Mouse (Mus musculus) liver, embryonic 13.5 days (tissue): ENCODE measurements around the gene Igf2. TPM values are rescaled to one million over a fixed set of nuclear protein-coding genes. Genes with fewer than 3 reads are reported as not detected.

Experiments
- ATAC-seq: fragments of 200-750 bp; cut with Nextera tagmentation; 2 replicates; pipeline ENCODE4 v1.8.0; 2017; ENCODE audit warnings: low read depth, mild to moderate bottlenecking, moderate number of reproducible peaks, moderate library complexity
- DNase-seq: peaks from one replicate; pipeline ENCODE4 v3.0.0; 2022
- H3K27ac ChIP-seq: fragments of 300-500 bp; sonication (generic); 2 replicates; pipeline ENCODE4 v1.5.1; 2015; ENCODE audit warnings: moderate library complexity, mild to moderate bottlenecking, inconsistent platforms
- H3K27me3 ChIP-seq: fragments of 300-500 bp; sonication (generic); 2 replicates; pipeline ENCODE4 v1.6.1; 2015; ENCODE audit warnings: mild to moderate bottlenecking, inconsistent platforms
- H3K36me3 ChIP-seq: fragments of 300-500 bp; sonication (generic); 2 replicates; pipeline ENCODE4 v1.6.1; 2015; ENCODE audit warnings: mild to moderate bottlenecking, inconsistent platforms
- H3K4me1 ChIP-seq: fragments of 300-500 bp; sonication (generic); replicated peaks from 2 replicates; pipeline ENCODE4 v1.6.1; 2015; ENCODE audit warnings: inconsistent platforms
- H3K4me2 ChIP-seq: fragments of 300-500 bp; sonication (generic); 2 replicates; pipeline ENCODE4 v1.6.1; 2015; ENCODE audit warnings: inconsistent platforms, mild to moderate bottlenecking, moderate library complexity
- H3K4me3 ChIP-seq: fragments of 300-500 bp; sonication (generic); replicated peaks from 2 replicates; pipeline ENCODE4 v1.5.1; 2015; ENCODE audit warnings: mild to moderate bottlenecking, inconsistent platforms
- H3K9ac ChIP-seq: fragments of 300-500 bp; sonication (generic); 2 replicates; pipeline ENCODE4 v1.6.1; 2015; ENCODE audit warnings: mild to moderate bottlenecking, inconsistent platforms
- H3K9me3 ChIP-seq: fragments of 300-500 bp; sonication (generic); replicated peaks from 2 replicates; pipeline ENCODE4 v1.6.1; 2016; ENCODE audit warnings: inconsistent platforms
- WGBS: fragments of 180-500 bp; shearing (Covaris S2); methylation state at CpG from one replicate; pipeline ENCODE4 v1.1.7; 2015; ENCODE audit not compliant: insufficient replicate concordance; 5-methylcytosine and 5-hydroxymethylcytosine counted together
- polyA plus RNA-seq: library from polyadenylated mRNA; unstranded; fragments of >200 nt; fragmentation: Nextera tagmentation; extraction: Ambion mirVana; gene quantifications from 2 replicates; pipeline ENCODE4 v1.2.1, GENCODE M21; 2015

Gene Igf2
- polyA plus RNA-seq, result 369 and 378 TPM in 2 replicates

DNA sequence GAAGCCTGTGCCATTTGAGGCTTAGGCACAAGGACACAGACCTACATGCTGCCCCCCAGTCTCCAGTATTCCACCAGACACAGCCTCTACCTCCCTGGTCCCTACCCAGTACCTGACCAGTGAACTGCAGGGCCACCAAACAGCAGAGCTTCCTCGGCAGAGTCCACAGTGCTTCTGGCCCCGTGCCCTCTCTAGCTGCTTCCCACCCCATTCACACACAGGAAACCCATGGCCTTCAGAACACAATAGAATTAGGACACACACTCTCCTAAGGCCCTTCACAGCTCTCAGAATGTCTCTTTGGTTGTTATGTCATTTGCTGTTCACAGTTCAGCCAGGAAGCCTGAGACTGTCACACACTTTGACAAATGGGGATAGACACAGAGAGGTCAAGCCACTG lies at the start of gene Igf2:
TSS of gene Igf2 (minus strand) at position 158 of the 400 bp plus-strand sequence.
- Histone ChIP-seq H3K4me1 (no peaks in the 10 kb centered on the region), H3K36me3 (peaks cover 15% of the 10 kb centered on the region), H3K4me2 (no peak within 1 kb of the TSS), H3K9ac (no peak within 1 kb of the TSS), H3K27ac (no peak within 1 kb of the TSS), H3K27me3 (peaks cover 55% of the 10 kb centered on the region), H3K9me3 (peaks cover 16% of the 10 kb centered on the region), H3K4me3 (no peak within 1 kb of the TSS)
- WGBS, result 19% methylated on average over 2 of the region's 2 CpGs
- ATAC-seq, result no peak
- no peak for DNase-seq

DNA sequence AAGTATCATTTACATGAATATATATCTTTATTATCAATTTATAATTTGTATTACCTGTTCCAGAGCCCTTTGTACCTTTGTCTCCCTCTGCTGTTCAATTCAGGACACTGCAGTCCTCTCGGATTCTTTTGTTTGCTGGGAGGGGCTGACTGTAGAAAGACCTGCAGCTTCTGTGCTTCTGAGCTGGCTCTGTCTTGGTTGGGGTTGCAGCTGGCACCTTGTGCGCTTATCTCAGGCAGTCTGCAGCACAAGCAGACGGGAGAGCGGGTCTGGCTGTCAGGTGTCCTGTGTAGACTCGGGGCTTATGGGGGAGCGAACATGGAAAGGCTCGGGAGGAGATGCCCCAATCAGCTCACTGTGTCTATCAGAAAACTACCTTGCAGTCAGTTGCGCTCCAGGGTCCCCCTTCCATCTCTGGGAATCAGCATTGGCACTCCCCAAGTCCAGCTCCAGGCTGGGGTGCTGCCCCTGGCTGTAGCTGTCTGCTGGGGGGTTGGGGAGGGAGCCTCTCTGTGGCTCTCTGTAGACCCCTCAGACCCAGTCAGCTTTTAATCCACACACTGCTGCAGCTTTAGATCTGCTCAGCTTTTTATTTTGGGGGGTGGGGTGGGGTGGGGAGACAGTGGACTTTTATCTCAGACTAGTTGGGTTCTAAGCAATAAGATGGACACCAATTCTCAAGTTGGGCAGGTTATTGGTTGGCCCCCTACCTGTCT lies 48.3 kb upstream of the Igf2 start:
- H3K4me1 ChIP-seq, result no peaks in the 10 kb centered on the region
- H3K4me3 ChIP-seq, result no peak overlapping the region
- DNase-seq (peak; percentile 6), ATAC-seq (no peak)
- no peak overlapping the region for H3K9ac ChIP-seq
- H3K4me2 ChIP-seq, result no peak overlapping the region
- no peaks in the 10 kb centered on the region for H3K9me3 ChIP-seq
- no peak overlapping the region for H3K27ac ChIP-seq
- WGBS, result 17% methylated on average over 8 of the region's 8 CpGs
- no peaks in the 10 kb centered on the region for H3K36me3 ChIP-seq
- 0 out of 2 replicates have a peak, but pooled peaks cover 2% of the 10 kb centered on the region for H3K27me3 ChIP-seq

DNA sequence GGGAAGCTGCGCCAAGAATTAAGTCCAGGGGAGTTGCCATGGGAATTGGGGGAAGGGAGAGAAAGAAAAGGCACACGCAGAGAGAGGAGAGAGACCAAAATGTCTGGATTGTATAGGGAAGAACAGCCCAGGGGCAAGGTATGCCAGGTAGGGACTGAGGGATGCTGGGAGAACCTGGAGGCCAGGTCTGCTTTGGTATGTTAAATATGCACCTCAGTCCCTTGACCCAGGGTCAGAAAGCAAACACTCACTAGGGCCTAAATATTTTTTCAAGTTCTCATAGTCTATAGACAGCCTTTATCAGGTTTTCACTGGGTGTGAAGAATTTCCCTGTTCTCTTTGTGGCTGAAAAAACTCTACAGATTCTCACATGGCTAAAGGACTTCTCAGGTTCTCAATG lies 40.3 kb upstream of the Igf2 start:
- ATAC-seq, result no peak
- Histone ChIP-seq H3K9me3 (no peaks in the 10 kb centered on the region), H3K27ac (no peak overlapping the region), H3K9ac (no peak overlapping the region), H3K4me1 (no peaks in the 10 kb centered on the region), H3K27me3 (no peaks in the 10 kb centered on the region), H3K4me3 (no peak overlapping the region), H3K36me3 (no peaks in the 10 kb centered on the region), H3K4me2 (no peak overlapping the region)
- no peak for DNase-seq
- 54% methylated on average over 2 of the region's 2 CpGs for WGBS

DNA sequence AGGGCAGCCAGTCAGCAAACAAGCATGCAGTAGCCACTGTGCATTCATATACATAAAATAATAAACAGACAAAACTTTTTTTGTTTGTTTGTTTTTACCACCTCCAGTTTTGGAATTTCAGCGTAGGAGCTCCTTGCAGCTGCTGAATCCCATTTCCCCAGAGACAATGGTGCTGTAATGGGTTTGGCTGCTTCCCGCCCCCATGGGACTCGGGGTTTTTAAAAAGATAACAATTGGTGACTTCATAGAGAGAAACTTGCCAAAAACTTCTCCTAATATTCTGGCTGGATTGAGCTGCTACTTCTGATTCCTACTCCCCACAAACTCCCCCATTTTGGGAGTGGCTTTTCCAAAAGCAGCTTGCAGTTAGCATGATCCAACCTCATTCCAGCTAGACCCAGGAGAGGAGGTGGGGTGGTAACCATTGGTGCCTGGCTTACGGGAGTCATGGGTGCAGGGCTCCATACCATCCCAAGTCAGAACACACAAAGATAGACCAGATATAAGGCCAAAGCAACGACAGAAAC lies 32.8 kb upstream of the Igf2 start:
- Histone ChIP-seq H3K36me3 (no peaks in the 10 kb centered on the region), H3K27me3 (no peaks in the 10 kb centered on the region), H3K27ac (no peak overlapping the region), H3K4me2 (no peak overlapping the region), H3K9ac (no peak overlapping the region), H3K9me3 (no peaks in the 10 kb centered on the region), H3K4me1 (no peaks in the 10 kb centered on the region), H3K4me3 (no peak overlapping the region)
- ATAC-seq (no peak), DNase-seq (no peak)
- WGBS, result 51% methylated on average over 5 of the region's 5 CpGs

DNA sequence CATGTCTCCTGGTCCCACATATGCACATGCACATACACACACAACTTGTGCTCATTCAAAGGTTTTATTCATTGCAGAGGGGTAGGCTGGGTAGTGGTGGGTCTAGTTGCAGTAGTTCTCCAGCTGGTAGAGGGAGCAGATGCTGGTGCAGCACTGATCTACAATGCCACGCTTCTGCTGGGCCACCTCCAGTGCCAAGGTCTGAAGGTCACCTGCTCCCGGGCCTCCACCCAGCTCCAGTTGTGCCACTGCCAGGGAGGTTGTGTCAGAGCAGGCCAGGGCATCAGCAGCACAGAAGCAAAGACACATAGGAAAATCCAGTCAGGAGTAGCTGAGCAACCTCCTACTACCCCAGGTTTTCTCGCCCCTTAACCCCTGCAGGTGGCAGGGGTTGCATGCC lies 12.0 kb upstream of the Igf2 start:
- ATAC-seq (no peak), DNase-seq (no peak)
- H3K4me3 ChIP-seq, result no peak overlapping the region
- H3K4me2 ChIP-seq, result no peak overlapping the region
- H3K36me3 ChIP-seq, result no peaks in the 10 kb centered on the region
- H3K27me3 ChIP-seq, result peaks cover 8% of the 10 kb centered on the region; the same call in 1 of the 2 replicates
- no peak overlapping the region for H3K9ac ChIP-seq
- H3K9me3 ChIP-seq, result no peaks in the 10 kb centered on the region
- 69% methylated on average over 3 of the region's 3 CpGs for WGBS
- no peak overlapping the region for H3K27ac ChIP-seq
- no peaks in the 10 kb centered on the region for H3K4me1 ChIP-seq

DNA sequence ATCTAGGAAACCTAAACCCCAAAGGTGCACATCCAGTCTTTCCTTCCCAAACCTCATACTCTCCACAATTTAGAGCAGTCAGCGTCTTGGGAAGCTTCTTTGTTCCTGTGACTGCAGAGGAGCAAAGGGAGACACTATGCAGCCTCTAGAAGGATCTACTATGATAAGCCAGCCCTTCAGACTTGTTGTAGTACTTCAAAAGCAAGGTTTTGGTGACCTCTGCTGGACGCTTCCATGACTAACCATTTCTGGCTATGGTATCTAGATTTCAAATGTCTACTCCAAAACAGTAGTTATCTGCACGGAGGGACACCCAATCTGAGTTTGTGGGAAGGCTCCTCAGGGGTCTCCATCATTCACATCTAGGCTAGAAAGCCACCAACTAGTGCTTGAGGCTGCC lies 9.0 kb upstream of the Igf2 start:
- peak; percentile 43 for DNase-seq
- Histone ChIP-seq H3K36me3 (no peaks in the 10 kb centered on the region), H3K4me2 (no peak overlapping the region), H3K9me3 (peaks cover 5% of the 10 kb centered on the region; the same call in 1 of the 2 replicates), H3K9ac (no peak overlapping the region), H3K4me1 (no peaks in the 10 kb centered on the region), H3K27ac (no peak overlapping the region), H3K27me3 (peaks cover 8% of the 10 kb centered on the region; the same call in 1 of the 2 replicates), H3K4me3 (no peak overlapping the region)
- WGBS, result 6% methylated on average over 3 of the region's 3 CpGs
- no peak for ATAC-seq

DNA sequence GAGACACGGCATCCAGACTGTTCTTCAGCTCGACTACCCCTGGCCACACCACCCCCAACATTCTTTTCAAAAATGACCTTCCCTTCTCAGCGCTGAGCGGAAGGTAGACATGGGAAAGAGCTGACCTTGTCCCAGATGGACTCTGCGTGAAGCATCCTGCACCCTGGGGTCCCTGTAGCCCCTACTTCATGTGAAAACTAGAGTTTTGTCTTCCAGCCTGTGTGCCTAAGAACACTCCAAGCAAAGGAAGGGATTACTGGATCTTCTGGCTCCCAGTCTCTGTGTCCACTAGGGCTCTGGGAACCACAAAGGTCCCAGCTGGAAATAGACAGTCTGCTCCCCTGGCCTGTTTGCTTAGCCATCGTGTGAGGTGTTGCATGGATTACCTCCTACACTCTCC lies 8.5 kb upstream of the Igf2 start:
- Histone ChIP-seq H3K36me3 (no peaks in the 10 kb centered on the region), H3K4me2 (no peak overlapping the region), H3K27ac (no peak overlapping the region), H3K4me3 (no peak overlapping the region), H3K27me3 (peaks cover 8% of the 10 kb centered on the region; the same call in 1 of the 2 replicates), H3K4me1 (no peaks in the 10 kb centered on the region), H3K9me3 (peaks cover 9% of the 10 kb centered on the region), H3K9ac (no peak overlapping the region)
- 50% methylated on average over 6 of the region's 6 CpGs for WGBS
- no peak for ATAC-seq
- no peak for DNase-seq

DNA sequence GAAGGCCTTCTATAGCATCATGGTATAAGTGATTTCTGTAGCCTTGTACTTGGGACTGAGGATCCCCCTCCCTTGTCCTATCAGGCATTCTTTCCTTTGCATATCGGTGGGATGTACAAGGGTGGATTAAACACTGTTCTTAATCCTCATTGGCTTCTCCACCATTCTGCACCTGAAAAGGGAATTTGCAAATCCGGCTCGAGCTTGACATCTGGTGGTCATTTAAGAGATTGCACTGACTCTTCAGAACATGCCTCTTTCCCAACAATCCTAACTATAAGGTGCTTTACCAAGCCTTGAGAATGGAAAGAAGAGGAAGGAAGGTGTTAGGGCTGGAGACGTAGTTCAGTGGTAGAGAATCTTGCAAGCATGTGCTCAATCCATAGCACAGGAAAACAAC lies 5.5 kb upstream of the Igf2 start:
- H3K4me2 ChIP-seq, result no peak overlapping the region
- H3K9me3 ChIP-seq, result peaks cover 16% of the 10 kb centered on the region
- H3K27ac ChIP-seq, result no peak overlapping the region
- 8% methylated on average over 4 of the region's 4 CpGs for WGBS
- H3K27me3 ChIP-seq, result 0 out of 2 replicates have a peak, but pooled peaks cover 3% of the 10 kb centered on the region
- H3K36me3 ChIP-seq, result peaks cover 15% of the 10 kb centered on the region
- ATAC-seq (no peak), DNase-seq (no peak)
- no peak overlapping the region for H3K4me3 ChIP-seq
- H3K4me1 ChIP-seq, result no peaks in the 10 kb centered on the region
- H3K9ac ChIP-seq, result no peak overlapping the region

DNA sequence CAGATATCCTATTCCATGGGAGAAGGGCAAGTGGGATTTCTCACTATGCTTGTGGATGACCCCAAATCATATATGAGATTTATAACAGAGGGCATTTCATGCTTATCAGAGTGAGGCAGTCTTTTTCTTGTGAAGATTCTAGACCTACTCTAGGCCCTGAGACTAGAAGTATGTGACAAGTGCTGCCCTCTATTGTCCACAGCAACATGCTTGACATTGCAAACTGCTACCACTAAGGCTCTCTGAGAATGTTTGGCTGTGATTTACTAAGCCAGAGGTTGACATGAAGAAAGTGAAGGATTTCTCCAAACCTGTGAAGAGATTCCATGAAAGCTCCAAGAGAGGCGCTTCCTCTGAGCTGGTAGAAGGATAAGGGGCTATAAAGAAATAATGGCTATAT lies 4.5 kb upstream of the Igf2 start:
- Histone ChIP-seq H3K4me3 (no peak overlapping the region), H3K36me3 (peaks cover 15% of the 10 kb centered on the region), H3K27me3 (peaks cover 11% of the 10 kb centered on the region), H3K27ac (no peak overlapping the region), H3K4me1 (no peaks in the 10 kb centered on the region), H3K9ac (no peak overlapping the region), H3K9me3 (peaks cover 16% of the 10 kb centered on the region), H3K4me2 (no peak overlapping the region)
- no peak for DNase-seq
- WGBS, result 58% methylated on average over 1 of the region's 1 CpGs
- ATAC-seq, result no peak

DNA sequence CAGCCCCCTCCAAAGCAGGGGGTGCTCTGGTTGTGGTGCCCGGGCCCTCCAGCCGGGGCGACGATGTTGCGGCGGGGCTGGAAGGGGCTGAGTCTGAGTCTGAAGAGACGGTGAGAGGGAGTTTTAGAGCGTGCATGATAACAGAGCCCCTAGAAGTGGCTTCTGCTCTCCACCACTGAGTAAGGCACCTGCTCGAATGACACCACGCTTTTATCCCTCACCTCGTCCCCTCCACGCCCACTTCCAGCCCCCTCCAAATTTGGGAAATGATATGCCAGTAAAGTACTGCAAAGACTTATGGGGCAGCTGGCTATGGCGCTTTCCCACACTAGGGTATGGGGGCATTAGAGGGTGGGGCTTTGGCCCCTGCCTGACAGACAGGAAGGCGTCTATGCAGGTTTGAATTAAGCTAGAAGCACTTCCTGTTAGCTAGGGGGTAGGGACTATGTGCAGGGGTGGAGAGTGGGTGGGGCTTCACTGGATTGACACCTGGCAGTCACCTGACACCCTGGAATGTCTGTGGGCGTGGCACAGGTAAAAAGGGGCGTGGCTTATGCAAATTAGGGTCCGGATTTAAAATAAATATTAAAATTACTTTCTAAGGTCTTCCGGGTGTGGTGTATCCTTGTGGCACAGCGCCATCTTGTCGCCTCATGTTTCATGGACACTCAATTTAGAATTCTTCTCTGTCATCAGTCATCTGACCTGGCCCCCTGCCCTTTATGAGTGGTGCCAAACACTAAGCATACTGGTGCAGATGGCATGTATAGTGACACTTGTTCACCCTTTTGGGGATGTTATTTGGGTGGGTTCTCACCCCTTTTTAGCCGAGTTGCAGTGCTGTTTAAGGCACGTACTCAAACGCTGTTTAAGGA lies 3.4 kb upstream of the Igf2 start, which contains the start of gene Gm49394:
TSS of gene Gm49394 (minus strand) at position 192 of the 875 bp plus-strand sequence.
- H3K4me1 ChIP-seq, result no peaks in the 10 kb centered on the region
- H3K4me2 ChIP-seq, result no peak within 1 kb of the TSS
- peaks cover 22% of the 10 kb centered on the region for H3K27me3 ChIP-seq
- H3K4me3 ChIP-seq, result no peak within 1 kb of the TSS
- 76% methylated on average over 23 of the region's 23 CpGs for WGBS
- ATAC-seq, result no peak
- DNase-seq, result no peak
- peaks cover 16% of the 10 kb centered on the region for H3K9me3 ChIP-seq
- no peak within 1 kb of the TSS for H3K9ac ChIP-seq
- H3K36me3 ChIP-seq, result peaks cover 15% of the 10 kb centered on the region
- no peak within 1 kb of the TSS for H3K27ac ChIP-seq

DNA sequence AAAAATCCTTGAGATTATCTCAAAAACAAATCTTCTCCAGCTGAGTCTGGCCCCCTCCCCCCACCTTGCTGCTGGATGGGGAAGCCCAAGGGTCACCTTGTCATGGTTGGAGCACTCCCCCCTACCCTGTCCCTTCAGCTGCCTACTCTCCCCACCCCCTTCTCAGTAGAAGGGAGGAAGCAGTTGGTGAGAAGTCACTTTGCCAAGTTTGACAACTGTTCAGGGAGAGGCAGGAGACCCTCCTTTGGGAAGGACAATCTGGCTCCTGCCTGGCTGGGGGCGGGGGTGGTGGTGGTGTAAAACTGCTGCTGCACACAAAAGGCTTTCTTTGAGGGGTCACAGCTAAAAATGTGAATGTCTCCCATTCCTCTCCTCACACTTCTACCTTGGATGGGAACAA lies 1.7 kb upstream of the Igf2 start:
- Histone ChIP-seq H3K9me3 (peaks cover 16% of the 10 kb centered on the region), H3K27me3 (peaks cover 38% of the 10 kb centered on the region), H3K4me3 (no peak overlapping the region), H3K4me1 (no peaks in the 10 kb centered on the region), H3K36me3 (peaks cover 15% of the 10 kb centered on the region), H3K9ac (no peak overlapping the region), H3K27ac (no peak overlapping the region), H3K4me2 (no peak overlapping the region)
- DNase-seq (no peak), ATAC-seq (no peak)
- 76% methylated on average over 1 of the region's 1 CpGs for WGBS
